Mouse (Mus musculus): ENCODE results near the gene Kcnq5. TPM values are rescaled to one million over a fixed set of nuclear protein-coding genes. Genes with fewer than 3 reads are reported as not detected.

Gene Kcnq5
- polyA plus RNA-seq, 1 experiment: 0.09 TPM

DNA sequence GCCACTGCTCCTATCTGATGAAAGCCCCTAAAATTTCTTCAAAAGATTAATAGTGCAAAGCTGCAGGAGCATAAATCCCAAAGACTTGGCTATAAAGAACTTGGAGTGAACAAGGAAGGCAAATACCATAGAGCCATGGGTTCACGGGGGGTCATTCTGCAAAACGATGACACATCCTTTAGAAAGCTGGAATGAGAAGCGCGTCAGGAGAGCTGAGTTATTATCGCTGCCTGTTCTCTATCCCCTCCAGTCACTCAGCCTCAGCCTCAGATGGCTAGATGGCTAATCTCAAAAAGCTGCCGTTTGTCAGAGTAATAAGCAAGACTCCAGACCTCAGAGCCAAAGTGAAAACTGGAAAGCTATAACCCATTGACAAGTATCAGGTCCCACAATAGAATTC lies 42.5 kb downstream of the Kcnq5 start:
- Histone ChIP-seq H3K36me3 (ENCODE audit: control insufficient read depth, insufficient read depth, low read length) (no peaks in the 10 kb centered on the region), H3K4me3 (ENCODE audit: insufficient read depth, low read depth, low read length) (no peak overlapping the region), H3K27me3 (replicated peaks; ENCODE audit: control insufficient read depth, insufficient read depth, low read length) (no peaks in the 10 kb centered on the region), H3K4me1 (ENCODE audit: control insufficient read depth, insufficient read depth, low read length) (no peaks in the 10 kb centered on the region), H3K27ac (ENCODE audit: insufficient read depth, low read depth, low read length) (no peak overlapping the region)
- no peak for TF ChIP-seq POLR2A (IDR thresholded peaks at IDR 0.05; ENCODE audit: low read depth, low read length)
- TF ChIP-seq CTCF (conservative IDR thresholded peaks at IDR 0.05; ENCODE audit: insufficient read depth, insufficient read length, low read depth, low read length): no peak
- WGBS: 68% methylated on average over 6 of the region's 6 CpGs
- no peak for DNase-seq

DNA sequence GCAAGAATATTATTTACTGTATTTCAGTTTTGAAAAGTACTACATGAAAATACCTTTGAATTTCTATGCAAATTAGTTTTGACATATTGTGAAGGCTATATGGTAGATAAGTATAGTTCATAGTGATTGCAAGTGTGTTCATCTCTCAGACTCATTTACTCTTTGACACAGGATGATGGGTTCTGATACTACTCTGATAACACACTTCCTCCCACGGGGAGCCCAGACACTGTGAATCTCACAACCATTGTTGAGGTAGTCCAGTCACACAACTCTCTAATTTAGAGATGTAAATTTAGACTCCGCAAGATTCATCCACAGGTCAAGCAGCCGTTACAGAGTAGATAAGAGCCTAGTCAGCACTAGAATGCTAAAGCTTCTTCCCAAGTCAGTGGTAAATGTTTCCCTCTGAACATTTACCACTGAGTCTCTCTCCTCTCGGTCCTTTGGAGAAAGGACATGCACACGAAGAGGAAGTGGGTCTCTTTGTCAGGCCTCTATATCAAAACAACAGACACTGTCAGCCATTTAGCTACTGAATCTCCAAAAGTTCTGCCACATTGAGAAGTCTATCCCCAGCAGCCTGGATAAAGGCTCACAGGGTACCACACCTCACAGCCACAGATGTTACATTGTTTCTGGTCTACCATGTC lies 65.5 kb downstream of the Kcnq5 start:
- no peaks in the 10 kb centered on the region for H3K4me1 ChIP-seq (ENCODE audit: control insufficient read depth, insufficient read depth, low read length)
- no peaks in the 10 kb centered on the region for H3K36me3 ChIP-seq (ENCODE audit: control insufficient read depth, insufficient read depth, low read length)
- TF ChIP-seq POLR2A (IDR thresholded peaks at IDR 0.05; ENCODE audit: low read depth, low read length) (no peak), CTCF (conservative IDR thresholded peaks at IDR 0.05; ENCODE audit: insufficient read depth, insufficient read length, low read depth, low read length) (no peak)
- H3K27me3 ChIP-seq (replicated peaks; ENCODE audit: control insufficient read depth, insufficient read depth, low read length): no peaks in the 10 kb centered on the region
- H3K27ac ChIP-seq (ENCODE audit: insufficient read depth, low read depth, low read length): no peak overlapping the region
- no peak for DNase-seq
- no peak overlapping the region for H3K4me3 ChIP-seq (ENCODE audit: insufficient read depth, low read depth, low read length)
- WGBS: 67% methylated on average over 5 of the region's 5 CpGs

GRCm38 (mm10) chr1:21883747-21884146 lies 78.0 kb downstream of the Kcnq5 start:
- H3K4me3 ChIP-seq (ENCODE audit: insufficient read depth, low read depth, low read length): no peak overlapping the region
- no peaks in the 10 kb centered on the region for H3K36me3 ChIP-seq (ENCODE audit: control insufficient read depth, insufficient read depth, low read length)
- DNase-seq: no peak
- H3K4me1 ChIP-seq (ENCODE audit: control insufficient read depth, insufficient read depth, low read length): no peaks in the 10 kb centered on the region
- TF ChIP-seq POLR2A (IDR thresholded peaks at IDR 0.05; ENCODE audit: low read depth, low read length): no peak
- TF ChIP-seq CTCF (conservative IDR thresholded peaks at IDR 0.05; ENCODE audit: insufficient read depth, insufficient read length, low read depth, low read length): no peak
- H3K27me3 ChIP-seq (replicated peaks; ENCODE audit: control insufficient read depth, insufficient read depth, low read length): no peaks in the 10 kb centered on the region
- no peak overlapping the region for H3K27ac ChIP-seq (ENCODE audit: insufficient read depth, low read depth, low read length)
- WGBS: 45% methylated on average over 3 of the region's 3 CpGs

- 21% methylated on average over 4 of the region's 4 CpGs for WGBS
- no peaks in the 10 kb centered on the region for H3K4me1 ChIP-seq (ENCODE audit: control insufficient read depth, insufficient read depth, low read length)
- no peak overlapping the region for H3K4me3 ChIP-seq (ENCODE audit: insufficient read depth, low read depth, low read length)
- no peak for DNase-seq
- no peaks in the 10 kb centered on the region for H3K27me3 ChIP-seq (replicated peaks; ENCODE audit: control insufficient read depth, insufficient read depth, low read length)
- no peak for TF ChIP-seq CTCF (conservative IDR thresholded peaks at IDR 0.05; ENCODE audit: insufficient read depth, insufficient read length, low read depth, low read length)
- no peak for TF ChIP-seq POLR2A (IDR thresholded peaks at IDR 0.05; ENCODE audit: low read depth, low read length)
- no peak overlapping the region for H3K27ac ChIP-seq (ENCODE audit: insufficient read depth, low read depth, low read length)
- no peaks in the 10 kb centered on the region for H3K36me3 ChIP-seq (ENCODE audit: control insufficient read depth, insufficient read depth, low read length)
These were observed 90.9 kb downstream of the Kcnq5 start for GRCm38 (mm10) chr1:21870889-21871288.

DNA sequence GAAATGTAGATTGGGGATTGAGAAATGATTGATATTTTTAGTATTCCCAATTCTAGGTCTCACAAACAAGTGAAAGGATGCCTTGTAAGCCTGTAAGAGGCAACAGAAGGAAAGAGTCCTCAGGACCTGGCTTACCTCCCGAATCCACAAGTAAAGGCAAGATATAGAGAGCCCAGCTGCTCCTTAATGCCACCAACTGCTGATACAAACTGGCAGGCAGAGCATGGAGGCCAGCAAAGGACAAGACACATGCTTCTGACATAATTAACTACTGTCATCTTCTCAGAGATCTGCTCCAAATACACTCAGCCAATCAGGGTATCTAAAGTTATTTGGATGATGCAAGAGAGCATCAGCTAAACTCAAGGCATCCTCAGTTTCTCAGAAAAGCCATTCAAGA lies 93.3 kb downstream of the Kcnq5 start:
- no peak overlapping the region for H3K27ac ChIP-seq (ENCODE audit: insufficient read depth, low read depth, low read length)
- H3K36me3 ChIP-seq (ENCODE audit: control insufficient read depth, insufficient read depth, low read length): no peaks in the 10 kb centered on the region
- WGBS: 73% methylated on average over 1 of the region's 1 CpGs
- no peaks in the 10 kb centered on the region for H3K27me3 ChIP-seq (replicated peaks; ENCODE audit: control insufficient read depth, insufficient read depth, low read length)
- no peak for DNase-seq
- TF ChIP-seq CTCF (conservative IDR thresholded peaks at IDR 0.05; ENCODE audit: insufficient read depth, insufficient read length, low read depth, low read length) (no peak), POLR2A (IDR thresholded peaks at IDR 0.05; ENCODE audit: low read depth, low read length) (no peak)
- no peak overlapping the region for H3K4me3 ChIP-seq (ENCODE audit: insufficient read depth, low read depth, low read length)
- H3K4me1 ChIP-seq (ENCODE audit: control insufficient read depth, insufficient read depth, low read length): no peaks in the 10 kb centered on the region

- DNase-seq: no peak
- no peaks in the 10 kb centered on the region; the same call in 1 of the 2 replicates for H3K27me3 ChIP-seq (replicated peaks; ENCODE audit: control insufficient read depth, insufficient read depth, low read length)
- H3K4me1 ChIP-seq (ENCODE audit: control insufficient read depth, insufficient read depth, low read length): no peaks in the 10 kb centered on the region
- TF ChIP-seq POLR2A (IDR thresholded peaks at IDR 0.05; ENCODE audit: low read depth, low read length) (no peak), CTCF (conservative IDR thresholded peaks at IDR 0.05; ENCODE audit: insufficient read depth, insufficient read length, low read depth, low read length) (no peak)
- no peak overlapping the region for H3K4me3 ChIP-seq (ENCODE audit: insufficient read depth, low read depth, low read length)
- H3K36me3 ChIP-seq (ENCODE audit: control insufficient read depth, insufficient read depth, low read length): no peaks in the 10 kb centered on the region
- H3K27ac ChIP-seq (ENCODE audit: insufficient read depth, low read depth, low read length): no peak overlapping the region
- 74% methylated on average over 3 of the region's 3 CpGs for WGBS
These were observed 105.3 kb downstream of the Kcnq5 start for GRCm38 (mm10) chr1:21856399-21856798.

- no peaks in the 10 kb centered on the region for H3K36me3 ChIP-seq (ENCODE audit: control insufficient read depth, insufficient read depth, low read length)
- no peaks in the 10 kb centered on the region for H3K27me3 ChIP-seq (replicated peaks; ENCODE audit: control insufficient read depth, insufficient read depth, low read length)
- no peaks in the 10 kb centered on the region for H3K4me1 ChIP-seq (ENCODE audit: control insufficient read depth, insufficient read depth, low read length)
- H3K27ac ChIP-seq (ENCODE audit: insufficient read depth, low read depth, low read length): no peak overlapping the region
- TF ChIP-seq POLR2A (IDR thresholded peaks at IDR 0.05; ENCODE audit: low read depth, low read length) (no peak), CTCF (conservative IDR thresholded peaks at IDR 0.05; ENCODE audit: insufficient read depth, insufficient read length, low read depth, low read length) (no peak)
- WGBS: 29% methylated on average over 3 of the region's 3 CpGs
- no peak overlapping the region for H3K4me3 ChIP-seq (ENCODE audit: insufficient read depth, low read depth, low read length)
- no peak for DNase-seq
These were observed 123.2 kb downstream of the Kcnq5 start for GRCm38 (mm10) chr1:21838534-21838933.

Measured in kidney, adult 2 months (tissue).